8 mouse cellular contexts compared by ENCODE assay signal in genomic region chr7:45459564-45460140, GRCm38 (mm10). TPM values are rescaled to one million over a fixed set of nuclear protein-coding genes. Genes with fewer than 3 reads are reported as not detected.
DNase-seq lines count a peak whose midpoint lies in the region; ATAC-seq and TF ChIP-seq lines count a peak whose summit lies in the region.
"Not testable (repeated sequence)": the region's sequence is repeated elsewhere in the genome, so short reads cannot be mapped to it uniquely, and the experiment has no call there.

TSS of gene Ftl1 (minus strand) at chr7:45459884.

- peaks cover 49% of the 10 kb centered on the region for H3K4me1 ChIP-seq in forebrain, embryonic 10.5 days
- peaks cover 43% of the 10 kb centered on the region for H3K4me1 ChIP-seq in heart, embryonic 15.5 days (replicated peaks)
- peaks cover 33 to 38% of the 10 kb centered on the region in 2 experiments for H3K4me1 ChIP-seq in liver, embryonic 14.5 days (replicated peaks; ENCODE audit: control insufficient read depth in 2 of 2, insufficient read depth in 2 of 2, low read length in 1 of 2)
- H3K4me1 ChIP-seq in neural tube, embryonic 11.5 days (ENCODE audit: control insufficient read depth, insufficient read depth, low read length): peaks cover 22% of the 10 kb centered on the region
- H3K4me1 ChIP-seq in stomach, postnatal 0 days (replicated peaks; ENCODE audit: control insufficient read depth, insufficient read depth): not testable (repeated sequence)

- not testable (repeated sequence) for TF ChIP-seq CTCF in liver, embryonic 14.5 days (IDR thresholded peaks at IDR 0.05; ENCODE audit: low read depth); stomach, postnatal 0 days (IDR thresholded peaks at IDR 0.05; ENCODE audit: low read depth)

- ATAC-seq in heart, embryonic 15.5 days (replicated peaks; ENCODE audit: insufficient number of reproducible peaks, insufficient read depth, low FRiP score, low read depth): peak; percentile 93
- peak; percentile 86 for ATAC-seq in liver, embryonic 14.5 days (ENCODE audit: insufficient read depth)
- ATAC-seq in neural tube, embryonic 11.5 days (ENCODE audit: insufficient read depth, low FRiP score, low TSS enrichment): peak; percentile 94
- ATAC-seq in stomach, postnatal 0 days (ENCODE audit: low FRiP score, low TSS enrichment): peak; percentile 93

- WGBS in forebrain, embryonic 10.5 days: 0% methylated on average over 33 of the region's 37 CpGs
- WGBS in heart, embryonic 15.5 days: 0% methylated on average over 35 of the region's 37 CpGs
- under 1% methylated on average over 28 of the region's 37 CpGs for WGBS in liver, embryonic 14.5 days (ENCODE audit: insufficient replicate concordance)
- WGBS in neural tube, embryonic 11.5 days: under 1% methylated on average over 33 of the region's 37 CpGs
- WGBS in stomach, postnatal 0 days: under 1% methylated on average over 29 of the region's 37 CpGs

- not testable (repeated sequence) for H3K27me3 ChIP-seq in forebrain, embryonic 10.5 days (ENCODE audit: poor library complexity, severe bottlenecking); heart, embryonic 15.5 days; liver, embryonic 14.5 days (ENCODE audit: control insufficient read depth, insufficient read depth, low read length); neural tube, embryonic 11.5 days (ENCODE audit: control insufficient read depth, insufficient read depth, low read length); stomach, postnatal 0 days (ENCODE audit: control insufficient read depth, insufficient read depth, low read length)

- TF ChIP-seq EP300 in liver, embryonic 14.5 days (IDR thresholded peaks at IDR 0.05; ENCODE audit: low read depth): not testable (repeated sequence)
- peak; percentile 77 for TF ChIP-seq EP300 in stomach, postnatal 0 days (optimal IDR thresholded peaks at IDR 0.05)

- H3K9ac ChIP-seq in heart, embryonic 15.5 days: peak within 1 kb of the TSS; percentile 76
- H3K9ac ChIP-seq in liver, embryonic 14.5 days (replicated peaks): peak within 1 kb of the TSS; percentile 98
- peak within 1 kb of the TSS; percentile 93 for H3K9ac ChIP-seq in neural tube, embryonic 11.5 days (ENCODE audit: low read length)
- peak within 1 kb of the TSS; percentile 74 for H3K9ac ChIP-seq in stomach, postnatal 0 days (ENCODE audit: low read length)

- H3K36me3 ChIP-seq in forebrain, embryonic 10.5 days (replicated peaks): peaks cover 86% of the 10 kb centered on the region
- peaks cover 50% of the 10 kb centered on the region for H3K36me3 ChIP-seq in heart, embryonic 15.5 days
- H3K36me3 ChIP-seq in liver, embryonic 14.5 days (replicated peaks; ENCODE audit: control insufficient read depth, insufficient read depth, low read depth): peaks cover 35% of the 10 kb centered on the region
- peaks cover 10% of the 10 kb centered on the region for H3K36me3 ChIP-seq in neural tube, embryonic 11.5 days (ENCODE audit: control insufficient read depth, insufficient read depth, low read length)
- H3K36me3 ChIP-seq in stomach, postnatal 0 days (ENCODE audit: control insufficient read depth, insufficient read depth, low read length): peaks cover 12% of the 10 kb centered on the region

- H3K4me2 ChIP-seq in heart, embryonic 15.5 days: peak within 1 kb of the TSS; percentile 76
- H3K4me2 ChIP-seq in liver, embryonic 14.5 days (ENCODE audit: low read depth): peak within 1 kb of the TSS; percentile 97
- peak within 1 kb of the TSS; percentile 87 for H3K4me2 ChIP-seq in neural tube, embryonic 11.5 days (ENCODE audit: low read depth)
- H3K4me2 ChIP-seq in stomach, postnatal 0 days (replicated peaks; ENCODE audit: low read depth): peak within 1 kb of the TSS; percentile 87

- DNase-seq in CD8-positive naive resting alpha-beta T cell, adult 2 months (ENCODE audit: low read depth in 2 of 2, low spot score in 2 of 2): peak; percentile 88 to 89
- DNase-seq in c-Kit-positive CD71-negative TER-119-negative erythroid progenitor cells, embryonic 14.5 days (ENCODE audit: low read depth): peak; percentile 96
- DNase-seq in forebrain, embryonic 10.5 days (ENCODE audit: extremely low spot score, low spot score): peak; percentile 98
- peak; percentile 98 to 99 for DNase-seq in kidney, postnatal 25 days
- peak; percentile 97 to 98 (median 98) for DNase-seq in liver, embryonic 14.5 days (ENCODE audit: low read depth in 3 of 3, low spot score in 3 of 3)
- DNase-seq in neural tube, embryonic 11.5 days (ENCODE audit: low spot score): peak; percentile 97
- peak; percentile 98 for DNase-seq in stomach, postnatal 0 days (ENCODE audit: low spot score)

- peak within 1 kb of the TSS; percentile 87 for H3K4me3 ChIP-seq in forebrain, embryonic 10.5 days
- H3K4me3 ChIP-seq in heart, embryonic 15.5 days: peak within 1 kb of the TSS; percentile 72
- H3K4me3 ChIP-seq in liver, embryonic 14.5 days (ENCODE audit: insufficient read depth in 1 of 2, low read depth in 2 of 2, low read length in 2 of 2): peak within 1 kb of the TSS; percentile 96 to 100
- H3K4me3 ChIP-seq in neural tube, embryonic 11.5 days (ENCODE audit: low read depth, low read length): peak within 1 kb of the TSS; percentile 73
- peak within 1 kb of the TSS; percentile 69 for H3K4me3 ChIP-seq in stomach, postnatal 0 days (ENCODE audit: low read depth, low read length)

- not testable (repeated sequence) for H3K9me3 ChIP-seq in forebrain, embryonic 10.5 days; heart, embryonic 15.5 days (replicated peaks); liver, embryonic 14.5 days (ENCODE audit: control insufficient read depth, low read length); neural tube, embryonic 11.5 days (ENCODE audit: control insufficient read depth, low read length); stomach, postnatal 0 days (ENCODE audit: control insufficient read depth, low read length)

- H3K27ac ChIP-seq in forebrain, embryonic 10.5 days: peak within 1 kb of the TSS; percentile 95
- peak within 1 kb of the TSS; percentile 85 for H3K27ac ChIP-seq in heart, embryonic 15.5 days
- H3K27ac ChIP-seq in liver, embryonic 14.5 days: peak within 1 kb of the TSS; percentile 98
- peak within 1 kb of the TSS; percentile 92 for H3K27ac ChIP-seq in neural tube, embryonic 11.5 days (ENCODE audit: low read depth, low read length)
- H3K27ac ChIP-seq in stomach, postnatal 0 days (replicated peaks): peak within 1 kb of the TSS; percentile 95

RNA-seq across cellular contexts. Expression of gene Ftl1, which starts in this region (rescaled TPM):
- polyA plus RNA-seq in forebrain, embryonic 10.5 days (2016; fragmentation: Nextera tagmentation; extraction: Ambion mirVana): 5,105 and 5,277 TPM in 2 replicates
- 3,328 and 3,965 TPM in 2 replicates for polyA plus RNA-seq in heart, embryonic 15.5 days (2015; fragmentation: Nextera tagmentation; extraction: Ambion mirVana)
- 1,846 and 1,956 TPM in 2 replicates for polyA plus RNA-seq in liver, embryonic 14.5 days (2012; rRNA removed)
- polyA plus RNA-seq in liver, embryonic 14.5 days (2014; fragmentation: Nextera tagmentation; extraction: Ambion mirVana): 4,811 and 5,161 TPM in 2 replicates
- 5,316 and 5,449 TPM in 2 replicates for polyA plus RNA-seq in neural tube, embryonic 11.5 days (2014; fragmentation: Nextera tagmentation; extraction: Ambion mirVana)
- 3,647 and 3,760 TPM in 2 replicates for polyA plus RNA-seq in stomach, postnatal 0 days (2015; fragmentation: Nextera tagmentation; extraction: Ambion mirVana)

Comparison
In these comparisons a context has a peak if more than half of its experiments do, and no peak if none do; other contexts are left out.
1. Peak in every context shown above with its lines: DNase-seq, ATAC-seq, H3K4me3 ChIP-seq and H3K27ac ChIP-seq.